Comparison of ENCODE assay signal across 34 mouse cellular contexts in genomic region chr14:51918966-51919365, GRCm38 (mm10). TPM values are rescaled to one million over a fixed set of nuclear protein-coding genes. Genes with fewer than 3 reads are reported as not detected.
"Had no signal": no experiment of that assay in that cellular context is flagged by ENCODE, and none has a peak within 500 bp of the region (broad histone marks: within the 10 kb centered on the region; RNA-seq: fewer than 3 reads in every experiment).

No protein-coding gene starts in this region.

- H3K27ac ChIP-seq: heart, adult 2 months; heart, embryonic 13.5 days; heart, embryonic 15.5 days; hindbrain, embryonic 13.5 days; hindbrain, embryonic 15.5 days; hindbrain, postnatal 0 days; kidney, embryonic 15.5 days; kidney, postnatal 0 days; limb, embryonic 13.5 days; limb, embryonic 15.5 days; liver, embryonic 12.5 days; liver, embryonic 14.5 days had no signal

- H3K4me3 ChIP-seq: heart, adult 2 months; heart, embryonic 13.5 days; heart, embryonic 15.5 days; hindbrain, embryonic 13.5 days; hindbrain, embryonic 15.5 days; kidney, embryonic 15.5 days; limb, embryonic 13.5 days; limb, embryonic 15.5 days; liver, embryonic 12.5 days had no signal

- ATAC-seq: forebrain, postnatal 0 days; hindbrain, postnatal 0 days; intestine, embryonic 16.5 days; liver, embryonic 12.5 days had no signal

- DNase-seq: forebrain, postnatal 0 days; heart, adult 11 months; heart, adult 2 months; heart, postnatal 14 days; heart, postnatal 36 days; kidney, adult 11 months; kidney, adult 2 months; kidney, adult 9 months; kidney, postnatal 14 days; kidney, postnatal 36 days; layer of hippocampus, adult 9-11 months; layer of hippocampus, postnatal 36 days; left cerebral cortex, postnatal 4 days had no signal

RNA-seq across cellular contexts. Expression of gene Tppp2, which starts 0.7 kb away (rescaled TPM):
- total RNA-seq: forebrain, postnatal 0 days; heart, adult 2 months; heart, postnatal 14 days; heart, postnatal 36 days; hematopoietic stem cell, adult 5-6 weeks; hindbrain, postnatal 0 days; layer of hippocampus, adult 18-20 months; layer of hippocampus, adult 8-10 months; layer of hippocampus, postnatal 14 days; layer of hippocampus, postnatal 36 days; left cerebral cortex, adult 18-20 months; left cerebral cortex, adult 8-10 months; left cerebral cortex, postnatal 10 days; left cerebral cortex, postnatal 25 days; left cerebral cortex, postnatal 4 days; liver, adult 2 months had no signal

RNA-seq across cellular contexts. Expression of gene Rnase13, which starts 3.6 kb away (rescaled TPM):
- total RNA-seq: forebrain, postnatal 0 days; heart, adult 2 months; heart, postnatal 14 days; heart, postnatal 36 days; hematopoietic stem cell, adult 5-6 weeks; hindbrain, postnatal 0 days; layer of hippocampus, adult 18-20 months; layer of hippocampus, adult 8-10 months; layer of hippocampus, postnatal 36 days; left cerebral cortex, adult 18-20 months; left cerebral cortex, adult 8-10 months; left cerebral cortex, postnatal 10 days; left cerebral cortex, postnatal 4 days; liver, adult 2 months had no signal

RNA-seq across cellular contexts. Expression of gene Slc39a2, which starts 26.3 kb away (rescaled TPM):
- total RNA-seq: hematopoietic stem cell, adult 5-6 weeks had no signal
